Mouse (Mus musculus): Measurements from ENCODE around the gene Rnf181. TPM values are rescaled to one million over a fixed set of nuclear protein-coding genes. Genes with fewer than 3 reads are reported as not detected.

Gene Rnf181
- polyA plus RNA-seq, 1 experiment, result 95.8 TPM

DNA sequence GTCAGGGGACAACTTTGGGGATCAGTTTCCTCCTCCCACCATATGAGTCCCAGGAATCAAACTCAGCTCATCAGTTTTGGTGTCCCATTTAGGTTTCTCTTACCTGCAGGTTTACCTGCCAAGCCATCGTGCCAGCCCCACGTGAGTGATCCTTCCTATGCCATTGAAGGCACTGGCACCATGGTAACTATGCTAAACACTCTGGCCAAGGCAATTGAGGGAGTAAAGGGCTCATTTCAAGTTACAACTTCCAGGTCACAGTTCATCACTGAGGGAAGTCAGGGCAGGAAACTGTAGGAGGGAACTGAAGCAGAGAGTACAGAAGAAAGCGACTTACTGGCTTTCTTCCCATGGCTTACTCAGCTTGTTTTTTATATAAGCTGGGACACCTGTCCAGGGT is 452 bp downstream of the Rnf181 start:
- 54% methylated on average over 3 of the region's 3 CpGs for WGBS
- Histone ChIP-seq H3K4me3 (replicated peaks; ENCODE audit: insufficient read depth, low read depth, low read length) (no peak overlapping the region), H3K27ac (ENCODE audit: insufficient read depth, low read length) (no peak overlapping the region), H3K4me1 (ENCODE audit: control insufficient read depth, insufficient read depth, low read length) (peaks cover 3% of the 10 kb centered on the region; the same call in 1 of the 2 replicates), H3K27me3 (ENCODE audit: control insufficient read depth, insufficient read depth, low read length) (no peaks in the 10 kb centered on the region)
- DNase-seq, result no peak
- TF ChIP-seq POLR2A (IDR thresholded peaks at IDR 0.05; ENCODE audit: borderline replicate concordance, insufficient read depth, low read length) (no peak), CTCF (IDR thresholded peaks at IDR 0.05; ENCODE audit: borderline replicate concordance, insufficient read depth, low read depth, low read length) (no peak)

DNA sequence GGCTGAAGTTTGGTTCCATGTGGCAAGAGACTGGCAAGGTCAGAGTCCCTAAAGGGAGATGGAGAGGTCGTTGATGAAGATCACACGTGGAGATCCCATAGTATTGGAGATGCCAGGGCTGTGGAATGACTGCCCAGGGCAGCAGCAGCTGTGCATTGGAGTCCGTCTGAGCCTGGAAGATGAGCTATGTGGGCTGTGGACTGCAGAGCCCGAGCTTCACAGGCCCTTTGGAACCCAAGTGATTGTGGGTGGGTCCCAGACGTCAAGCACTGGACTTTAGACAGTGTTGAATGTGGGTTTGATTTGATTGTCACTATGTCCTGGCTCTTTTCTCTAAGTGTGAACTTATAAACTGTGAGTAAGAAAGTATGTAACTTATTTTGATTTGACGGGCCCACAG is 1.8 kb downstream of the Rnf181 start:
- no peak overlapping the region for H3K4me3 ChIP-seq (replicated peaks; ENCODE audit: insufficient read depth, low read depth, low read length)
- TF ChIP-seq POLR2A (IDR thresholded peaks at IDR 0.05; ENCODE audit: borderline replicate concordance, insufficient read depth, low read length), result no peak
- no peak for TF ChIP-seq CTCF (IDR thresholded peaks at IDR 0.05; ENCODE audit: borderline replicate concordance, insufficient read depth, low read depth, low read length)
- H3K4me1 ChIP-seq (ENCODE audit: control insufficient read depth, insufficient read depth, low read length), result peaks cover 8% of the 10 kb centered on the region
- H3K27me3 ChIP-seq (ENCODE audit: control insufficient read depth, insufficient read depth, low read length), result no peaks in the 10 kb centered on the region
- WGBS, result 64% methylated on average over 6 of the region's 6 CpGs
- H3K27ac ChIP-seq (ENCODE audit: insufficient read depth, low read length), result no peak overlapping the region
- DNase-seq, result no peak

DNA sequence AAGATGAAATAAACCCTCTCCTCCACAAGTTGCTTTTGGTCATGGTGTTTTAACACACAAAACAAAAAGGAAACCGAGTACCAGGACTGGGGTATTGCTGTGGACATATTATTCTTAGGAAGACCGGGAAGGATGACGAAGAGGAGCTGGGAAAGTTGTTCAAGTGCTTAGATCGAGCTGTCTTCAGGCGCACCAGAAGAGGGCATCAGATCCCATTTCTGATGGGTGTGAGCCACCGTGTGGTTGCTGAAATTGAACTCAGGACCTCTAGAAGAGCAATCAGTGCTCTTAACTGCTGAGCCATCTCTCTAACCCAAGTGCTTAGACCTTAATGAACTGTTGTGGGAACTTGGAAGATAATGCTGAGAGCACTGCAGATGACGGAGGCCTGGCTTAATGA is 2.7 kb downstream of the Rnf181 start:
- 53% methylated on average over 7 of the region's 7 CpGs for WGBS

DNA sequence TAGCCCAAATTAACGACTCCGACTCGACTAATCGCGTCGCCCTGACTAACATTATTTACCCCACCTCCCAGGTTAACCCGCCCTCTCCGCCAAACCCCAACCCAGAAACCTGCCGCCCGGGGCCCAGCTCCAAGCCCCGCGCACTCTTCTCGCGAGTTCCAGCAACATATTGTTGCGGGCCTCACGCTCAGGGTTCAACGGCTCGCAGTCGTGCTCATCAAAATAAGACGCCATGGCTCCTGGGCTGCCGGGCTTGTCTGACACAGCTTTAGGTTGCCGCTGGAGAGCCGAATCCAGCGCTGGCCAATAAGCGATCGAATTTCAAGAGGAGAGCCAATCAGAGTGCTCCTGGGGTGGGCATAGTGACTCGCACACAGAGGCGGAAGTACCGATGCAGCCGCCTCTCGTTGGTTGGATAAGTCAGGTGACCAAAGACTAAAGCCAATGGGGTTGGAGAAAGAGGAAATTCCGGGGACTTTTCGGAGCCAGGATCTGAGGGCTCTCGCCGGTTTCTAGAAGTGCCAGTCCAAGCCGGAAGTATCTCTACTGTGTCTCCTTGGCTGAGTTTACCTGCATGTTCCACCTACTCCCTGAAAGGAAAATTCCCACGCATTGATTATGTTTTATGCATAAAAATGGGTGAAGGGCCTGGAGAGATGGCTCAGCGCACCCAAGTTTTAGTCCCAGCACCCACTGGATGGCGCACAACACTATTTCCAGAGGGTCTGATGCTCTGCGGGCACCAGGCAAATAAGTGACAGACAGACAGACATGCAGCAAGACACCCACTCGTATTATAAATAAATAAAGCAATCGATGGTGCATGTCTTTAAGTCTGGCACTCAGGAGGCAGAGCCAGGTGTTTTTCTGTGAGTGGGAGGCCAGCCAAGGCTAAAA is 4.4 kb downstream of the Rnf181 start:
- under 1% methylated on average over 42 of the region's 42 CpGs for WGBS
- H3K27me3 ChIP-seq (ENCODE audit: control insufficient read depth, insufficient read depth, low read length), result no peaks in the 10 kb centered on the region
- peak overlapping the region; percentile 48; the same call in 1 of the 2 replicates for H3K27ac ChIP-seq (ENCODE audit: insufficient read depth, low read length)
- TF ChIP-seq POLR2A (IDR thresholded peaks at IDR 0.05; ENCODE audit: borderline replicate concordance, insufficient read depth, low read length), result peak; percentile 81
- TF ChIP-seq CTCF (IDR thresholded peaks at IDR 0.05; ENCODE audit: borderline replicate concordance, insufficient read depth, low read depth, low read length), result peak; percentile 37; the same call in 1 of the 2 replicates
- H3K4me3 ChIP-seq (replicated peaks; ENCODE audit: insufficient read depth, low read depth, low read length), result peak overlapping the region; percentile 75
- DNase-seq, result peak; percentile 96 to 98
- H3K4me1 ChIP-seq (ENCODE audit: control insufficient read depth, insufficient read depth, low read length), result peaks cover 8% of the 10 kb centered on the region

More for the DNA sequence above, 2.7 kb downstream of the Rnf181 start:
- Histone ChIP-seq H3K4me1 (ENCODE audit: control insufficient read depth, insufficient read depth, low read length) (peaks cover 8% of the 10 kb centered on the region), H3K4me3 (replicated peaks; ENCODE audit: insufficient read depth, low read depth, low read length) (no peak overlapping the region), H3K27ac (ENCODE audit: insufficient read depth, low read length) (no peak overlapping the region), H3K27me3 (ENCODE audit: control insufficient read depth, insufficient read depth, low read length) (no peaks in the 10 kb centered on the region)
- no peak for DNase-seq
- TF ChIP-seq CTCF (IDR thresholded peaks at IDR 0.05; ENCODE audit: borderline replicate concordance, insufficient read depth, low read depth, low read length) (no peak), POLR2A (IDR thresholded peaks at IDR 0.05; ENCODE audit: borderline replicate concordance, insufficient read depth, low read length) (no peak)

GRCm38 (mm10) chr6:72361121-72361551 is 5.6 kb downstream of the Rnf181 start:
- H3K27me3 ChIP-seq (ENCODE audit: control insufficient read depth, insufficient read depth, low read length), result no peaks in the 10 kb centered on the region
- peaks cover 14% of the 10 kb centered on the region for H3K4me1 ChIP-seq (ENCODE audit: control insufficient read depth, insufficient read depth, low read length)
- DNase-seq, result no peak
- no peak overlapping the region for H3K27ac ChIP-seq (ENCODE audit: insufficient read depth, low read length)
- no peak overlapping the region for H3K4me3 ChIP-seq (replicated peaks; ENCODE audit: insufficient read depth, low read depth, low read length)
- WGBS, result 44% methylated on average over 5 of the region's 5 CpGs
- TF ChIP-seq POLR2A (IDR thresholded peaks at IDR 0.05; ENCODE audit: borderline replicate concordance, insufficient read depth, low read length) (no peak), CTCF (IDR thresholded peaks at IDR 0.05; ENCODE audit: borderline replicate concordance, insufficient read depth, low read depth, low read length) (no peak)

- Histone ChIP-seq H3K27ac (ENCODE audit: insufficient read depth, low read length) (no peak overlapping the region), H3K27me3 (ENCODE audit: control insufficient read depth, insufficient read depth, low read length) (no peaks in the 10 kb centered on the region), H3K4me3 (replicated peaks; ENCODE audit: insufficient read depth, low read depth, low read length) (no peak overlapping the region), H3K4me1 (ENCODE audit: control insufficient read depth, insufficient read depth, low read length) (peaks cover 16% of the 10 kb centered on the region)
- WGBS, result 19% methylated on average over 7 of the region's 7 CpGs
- TF ChIP-seq POLR2A (IDR thresholded peaks at IDR 0.05; ENCODE audit: borderline replicate concordance, insufficient read depth, low read length), result no peak
- TF ChIP-seq CTCF (IDR thresholded peaks at IDR 0.05; ENCODE audit: borderline replicate concordance, insufficient read depth, low read depth, low read length), result no peak
- DNase-seq, result no peak
Measured at GRCm38 (mm10) chr6:72360599-72360935, 6.2 kb downstream of the Rnf181 start.

- Histone ChIP-seq H3K4me3 (replicated peaks; ENCODE audit: insufficient read depth, low read depth, low read length) (no peak overlapping the region), H3K27me3 (ENCODE audit: control insufficient read depth, insufficient read depth, low read length) (no peaks in the 10 kb centered on the region), H3K27ac (ENCODE audit: insufficient read depth, low read length) (no peak overlapping the region), H3K4me1 (ENCODE audit: control insufficient read depth, insufficient read depth, low read length) (peaks cover 16% of the 10 kb centered on the region)
- no peak for TF ChIP-seq CTCF (IDR thresholded peaks at IDR 0.05; ENCODE audit: borderline replicate concordance, insufficient read depth, low read depth, low read length)
- no peak for TF ChIP-seq POLR2A (IDR thresholded peaks at IDR 0.05; ENCODE audit: borderline replicate concordance, insufficient read depth, low read length)
- DNase-seq, result no peak
- WGBS, result 57% methylated on average over 11 of the region's 11 CpGs
Measured at GRCm38 (mm10) chr6:72359891-72360598, 6.7 kb downstream of the Rnf181 start.

Data from cerebellum, adult 2 months (tissue).